Mouse (Mus musculus) midbrain, postnatal 0 days (tissue): Measurements from ENCODE around the gene Slc30a7. TPM values are rescaled to one million over a fixed set of nuclear protein-coding genes. Genes with fewer than 3 reads are reported as not detected.
"Not testable (repeated sequence)": the region's sequence is repeated elsewhere in the genome, so short reads cannot be mapped to it uniquely, and the experiment has no call there.

Experiments used
- ATAC-seq: fragments of 200-750 bp; cut with Nextera tagmentation; 2 replicates; pipeline ENCODE4 v1.8.0; 2017; ENCODE audit warnings: moderate number of reproducible peaks, mild to moderate bottlenecking, moderate TSS enrichment, moderate library complexity; ENCODE audit not compliant: low FRiP score
- DNase-seq: peaks from one replicate; pipeline ENCODE4 v3.0.0-alpha.2; 2015; ENCODE audit warnings: low spot score
- H3K27ac ChIP-seq: fragments of 300-500 bp; sonication (generic); 2 replicates; pipeline ENCODE4 v1.5.1; 2014; ENCODE audit warnings: low read depth, mild to moderate bottlenecking, low read length, mixed read lengths
- H3K27me3 ChIP-seq: fragments of 300-500 bp; sonication (generic); 2 replicates; pipeline ENCODE4 v1.6.1; 2014; ENCODE audit warnings: low read length, control low read depth, mixed read lengths; ENCODE audit not compliant: insufficient read depth
- H3K36me3 ChIP-seq: fragments of 300-500 bp; sonication (generic); 2 replicates; pipeline ENCODE4 v1.6.1; 2014; ENCODE audit warnings: low read length, control low read depth, mixed read lengths; ENCODE audit not compliant: insufficient read depth
- H3K4me1 ChIP-seq: fragments of 300-500 bp; sonication (generic); 2 replicates; pipeline ENCODE4 v1.6.1; 2014; ENCODE audit warnings: mild to moderate bottlenecking, control low read depth, antibody characterized with exemption, low read length, mixed read lengths; ENCODE audit not compliant: insufficient read depth
- H3K4me2 ChIP-seq: fragments of 300-500 bp; sonication (generic); 2 replicates; pipeline ENCODE4 v1.6.1; 2014; ENCODE audit warnings: low read depth, mild to moderate bottlenecking, low read length, mixed read lengths; ENCODE audit not compliant: poor library complexity, severe bottlenecking
- H3K4me3 ChIP-seq: fragments of 300-500 bp; sonication (generic); 2 replicates; pipeline ENCODE4 v1.5.1; 2014; ENCODE audit warnings: low read depth, mild to moderate bottlenecking, low read length, moderate library complexity
- H3K9ac ChIP-seq: fragments of 300-500 bp; sonication (generic); replicated peaks from 2 replicates; pipeline ENCODE4 v1.6.1; 2014; ENCODE audit warnings: mild to moderate bottlenecking, low read length, moderate library complexity, mixed read lengths; ENCODE audit not compliant: poor library complexity, severe bottlenecking
- H3K9me3 ChIP-seq: fragments of 300-500 bp; sonication (generic); 2 replicates; pipeline ENCODE4 v1.6.1; 2016; ENCODE audit warnings: low read length, control low read depth
- CTCF ChIP-seq: IDR thresholded peaks from 2 replicates; pipeline ENCODE4 v1.5.1; 2016; ENCODE audit warnings: antibody characterized with exemption, mild to moderate bottlenecking
- WGBS: fragments of 180-500 bp; shearing (Covaris S2); extraction: QIAGEN DNeasy Blood & Tissue Kit; methylation state at CpG from one replicate; pipeline ENCODE4 v1.1.7; 2014; 5-methylcytosine and 5-hydroxymethylcytosine counted together
- polyA plus RNA-seq: library from polyadenylated mRNA; unstranded; fragments of >200 nt; fragmentation: Nextera tagmentation; extraction: Ambion mirVana; gene quantifications from 2 replicates; pipeline ENCODE4 v1.2.1, GENCODE M21; 2015
- total RNA-seq: library from RNA; depleted of rRNA; stranded (reverse); fragments of >200 nt; gene quantifications from 2 replicates; pipeline ENCODE4 v1.2.3, GENCODE M21; 2014

Slc30a7 gene
- total and polyA plus RNA-seq, 2 experiments from 2014 or later = 9.0 to 28.6 TPM

GRCm38 (mm10) chr3:115933293-115934186 lies 73.7 kb downstream of the Slc30a7 start:
- no peak for TF ChIP-seq CTCF
- Histone ChIP-seq H3K4me2 (no peak overlapping the region), H3K9ac (no peak overlapping the region), H3K27me3 (no peaks in the 10 kb centered on the region), H3K36me3 (0 out of 2 replicates have a peak, but pooled peaks cover 4% of the 10 kb centered on the region), H3K27ac (no peak overlapping the region), H3K4me3 (no peak overlapping the region), H3K9me3 (no peaks in the 10 kb centered on the region), H3K4me1 (no peaks in the 10 kb centered on the region)
- ATAC-seq = no peak
- WGBS = 93% methylated on average over 18 of the region's 18 CpGs
- DNase-seq = no peak

- Histone ChIP-seq H3K4me3 (no peak overlapping the region), H3K9ac (no peak overlapping the region), H3K27me3 (no peaks in the 10 kb centered on the region), H3K4me1 (no peaks in the 10 kb centered on the region), H3K9me3 (no peaks in the 10 kb centered on the region), H3K36me3 (peaks cover 10% of the 10 kb centered on the region), H3K27ac (no peak overlapping the region), H3K4me2 (no peak overlapping the region)
- WGBS = 93% methylated on average over 6 of the region's 6 CpGs
- no peak for TF ChIP-seq CTCF
- ATAC-seq (no peak), DNase-seq (no peak)
Measured at GRCm38 (mm10) chr3:115931701-115932100, 75.5 kb downstream of the Slc30a7 start.

- Histone ChIP-seq H3K4me1 (no peaks in the 10 kb centered on the region), H3K27me3 (no peaks in the 10 kb centered on the region), H3K4me2 (no peak overlapping the region), H3K4me3 (no peak overlapping the region), H3K9ac (no peak overlapping the region), H3K27ac (no peak overlapping the region), H3K9me3 (no peaks in the 10 kb centered on the region), H3K36me3 (peaks cover 10% of the 10 kb centered on the region)
- TF ChIP-seq CTCF = no peak
- DNase-seq = no peak
- 92% methylated on average over 8 of the region's 8 CpGs for WGBS
- ATAC-seq = no peak
Measured at GRCm38 (mm10) chr3:115926531-115926930, 80.7 kb downstream of the Slc30a7 start.

- no peak overlapping the region for H3K27ac ChIP-seq
- no peaks in the 10 kb centered on the region for H3K9me3 ChIP-seq
- no peaks in the 10 kb centered on the region for H3K27me3 ChIP-seq
- H3K4me2 ChIP-seq = no peak overlapping the region
- H3K4me3 ChIP-seq = no peak overlapping the region
- no peak for TF ChIP-seq CTCF
- 87% methylated on average over 4 of the region's 4 CpGs for WGBS
- peaks cover 10% of the 10 kb centered on the region for H3K36me3 ChIP-seq
- no peak overlapping the region for H3K9ac ChIP-seq
- no peak for ATAC-seq
- H3K4me1 ChIP-seq = no peaks in the 10 kb centered on the region
- no peak for DNase-seq
Measured at GRCm38 (mm10) chr3:115924401-115925190, 82.6 kb downstream of the Slc30a7 start.

GRCm38 (mm10) chr3:115907406-115907805 lies 99.8 kb downstream of the Slc30a7 start:
- not testable (repeated sequence) for H3K27ac ChIP-seq, H3K9ac ChIP-seq, H3K4me1 ChIP-seq, H3K9me3 ChIP-seq, H3K27me3 ChIP-seq, DNase-seq, H3K4me2 ChIP-seq, H3K36me3 ChIP-seq, ATAC-seq, H3K4me3 ChIP-seq
- WGBS = 96% methylated on average over 9 of the region's 11 CpGs

GRCm38 (mm10) chr3:115905567-115905966 lies 101.6 kb downstream of the Slc30a7 start:
- H3K4me1 ChIP-seq = no peaks in the 10 kb centered on the region
- DNase-seq (no peak), ATAC-seq (0 out of 2 replicates have a peak, but pooled peaks have one; percentile 34)
- H3K9me3 ChIP-seq = no peaks in the 10 kb centered on the region
- peaks cover 4% of the 10 kb centered on the region; the same call in 1 of the 2 replicates for H3K36me3 ChIP-seq
- H3K27ac ChIP-seq = no peak overlapping the region
- 89% methylated on average over 4 of the region's 4 CpGs for WGBS
- no peak overlapping the region for H3K9ac ChIP-seq
- no peak for TF ChIP-seq CTCF
- H3K4me3 ChIP-seq = no peak overlapping the region
- no peak overlapping the region for H3K4me2 ChIP-seq
- no peaks in the 10 kb centered on the region for H3K27me3 ChIP-seq
